ENCODE assay signal across 28 mouse cellular contexts in the genomic region with DNA sequence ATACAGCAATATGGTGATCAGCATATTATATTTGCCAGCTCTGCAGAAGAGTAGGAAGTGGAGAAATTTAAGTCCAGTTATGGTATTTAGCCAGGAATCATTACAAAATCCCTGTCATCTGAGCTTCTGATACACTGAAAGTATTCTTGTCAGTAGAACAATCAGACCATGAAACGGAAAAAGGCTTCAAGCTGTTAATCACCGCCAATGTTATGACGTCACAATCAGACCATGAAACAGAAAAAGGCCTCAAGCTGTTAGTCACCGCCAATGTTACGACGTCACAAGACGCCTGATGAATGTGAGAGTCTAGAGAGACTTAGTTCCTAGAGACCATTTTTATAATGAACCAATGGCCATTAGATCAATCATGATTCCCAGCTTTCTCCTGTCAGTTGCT. TPM values are rescaled to one million over a fixed set of nuclear protein-coding genes. Genes with fewer than 3 reads are reported as not detected.
DNase-seq lines count a peak whose midpoint lies in the region; ATAC-seq and TF ChIP-seq lines count a peak whose summit lies in the region.
"Had no signal": no experiment of that assay in that cellular context is flagged by ENCODE, and none has a peak within 500 bp of the region (broad histone marks: within the 10 kb centered on the region; RNA-seq: fewer than 3 reads in every experiment).

No protein-coding gene starts in this region.

- no peaks in the 10 kb centered on the region for H3K79me2 ChIP-seq in heart, adult 2 months (replicated peaks; ENCODE audit: control insufficient read depth, insufficient read depth, low read length)

- H3K9ac ChIP-seq in forebrain, embryonic 14.5 days (ENCODE audit: low read length), result no peak overlapping the region
- H3K9ac ChIP-seq in forebrain, embryonic 12.5 days, result no peak overlapping the region
- no peak overlapping the region for H3K9ac ChIP-seq in midbrain, embryonic 12.5 days (replicated peaks)
- no peak overlapping the region for H3K9ac ChIP-seq in heart, adult 2 months (ENCODE audit: low read depth, low read length)
- H3K9ac ChIP-seq: embryonic facial prominence, embryonic 12.5 days; forebrain, embryonic 13.5 days; heart, embryonic 12.5 days; limb, embryonic 12.5 days; liver, postnatal 0 days; midbrain, embryonic 13.5 days had no signal

- no peaks in the 10 kb centered on the region for H3K4me1 ChIP-seq in forebrain, embryonic 14.5 days (ENCODE audit: control insufficient read depth, insufficient read depth, low read length)
- H3K4me1 ChIP-seq in forebrain, embryonic 12.5 days, result no peaks in the 10 kb centered on the region
- no peaks in the 10 kb centered on the region for H3K4me1 ChIP-seq in midbrain, embryonic 12.5 days
- no peaks in the 10 kb centered on the region for H3K4me1 ChIP-seq in midbrain, embryonic 10.5 days
- H3K4me1 ChIP-seq in heart, adult 2 months (ENCODE audit: control insufficient read depth, insufficient read depth, low read length), result no peaks in the 10 kb centered on the region
- H3K4me1 ChIP-seq: embryonic facial prominence, embryonic 12.5 days; forebrain, embryonic 13.5 days; heart, embryonic 12.5 days; hindbrain, embryonic 10.5 days; limb, embryonic 12.5 days had no signal

- no peak overlapping the region for H3K4me3 ChIP-seq in forebrain, embryonic 14.5 days (ENCODE audit: low read depth, low read length)
- no peak overlapping the region for H3K4me3 ChIP-seq in forebrain, embryonic 12.5 days (replicated peaks)
- no peak overlapping the region for H3K4me3 ChIP-seq in midbrain, embryonic 12.5 days
- H3K4me3 ChIP-seq in midbrain, embryonic 10.5 days, result no peak overlapping the region
- no peak overlapping the region for H3K4me3 ChIP-seq in heart, adult 2 months
- H3K4me3 ChIP-seq: embryonic facial prominence, embryonic 12.5 days; erythroblast, embryonic 14.5 days; forebrain, embryonic 13.5 days; heart, embryonic 12.5 days; hindbrain, embryonic 10.5 days; limb, embryonic 12.5 days; midbrain, embryonic 13.5 days; myocyte had no signal

- intact Hi-C loops in heart, adult 2 months (cut with DNase I), result no loop called here

- no peak for TF ChIP-seq CTCF in brain, embryonic 14.5 days (IDR thresholded peaks at IDR 0.05; ENCODE audit: borderline replicate concordance, extremely low read depth, insufficient read depth, insufficient read length)
- no peak for TF ChIP-seq CTCF in heart, adult 2 months (IDR thresholded peaks at IDR 0.05)

- H3K36me3 ChIP-seq in forebrain, embryonic 14.5 days (ENCODE audit: control insufficient read depth, insufficient read depth, low read length), result no peaks in the 10 kb centered on the region
- no peaks in the 10 kb centered on the region for H3K36me3 ChIP-seq in forebrain, embryonic 12.5 days (replicated peaks)
- H3K36me3 ChIP-seq in midbrain, embryonic 12.5 days, result no peaks in the 10 kb centered on the region
- no peaks in the 10 kb centered on the region for H3K36me3 ChIP-seq in midbrain, embryonic 10.5 days
- H3K36me3 ChIP-seq in heart, adult 2 months (ENCODE audit: control insufficient read depth, insufficient read depth, low read length), result no peaks in the 10 kb centered on the region
- H3K36me3 ChIP-seq: embryonic facial prominence, embryonic 12.5 days; heart, embryonic 12.5 days; hindbrain, embryonic 10.5 days; limb, embryonic 12.5 days; midbrain, embryonic 13.5 days had no signal

- no peak for TF ChIP-seq POLR2A in brain, embryonic 14.5 days (IDR thresholded peaks at IDR 0.05; ENCODE audit: borderline replicate concordance, extremely low read depth, insufficient read depth, insufficient read length, poor library complexity, severe bottlenecking)
- TF ChIP-seq POLR2A in heart, adult 2 months (IDR thresholded peaks at IDR 0.05; ENCODE audit: insufficient read depth, low read depth, low read length), result no peak

- H3K27me3 ChIP-seq in forebrain, embryonic 14.5 days (replicated peaks; ENCODE audit: control insufficient read depth, insufficient read depth, low read length), result no peaks in the 10 kb centered on the region
- no peaks in the 10 kb centered on the region for H3K27me3 ChIP-seq in forebrain, embryonic 12.5 days
- H3K27me3 ChIP-seq in midbrain, embryonic 12.5 days, result no peaks in the 10 kb centered on the region
- no peaks in the 10 kb centered on the region for H3K27me3 ChIP-seq in midbrain, embryonic 10.5 days (ENCODE audit: low read depth, poor library complexity, severe bottlenecking)
- H3K27me3 ChIP-seq in heart, adult 2 months (ENCODE audit: control insufficient read depth, insufficient read depth, low read length), result no peaks in the 10 kb centered on the region
- H3K27me3 ChIP-seq: embryonic facial prominence, embryonic 12.5 days; forebrain, embryonic 13.5 days; heart, embryonic 12.5 days; limb, embryonic 12.5 days; midbrain, embryonic 13.5 days had no signal

- 36% methylated on average over 7 of the region's 7 CpGs for WGBS in forebrain, embryonic 14.5 days
- WGBS in forebrain, embryonic 12.5 days, result 45% methylated on average over 7 of the region's 7 CpGs
- WGBS in midbrain, embryonic 12.5 days, result 52% methylated on average over 7 of the region's 7 CpGs
- 73% methylated on average over 7 of the region's 7 CpGs for WGBS in midbrain, embryonic 10.5 days
- WGBS in heart, adult 2 months, result 74% methylated on average over 7 of the region's 7 CpGs

- no peak overlapping the region for H3K4me2 ChIP-seq in forebrain, embryonic 14.5 days (ENCODE audit: low read length)
- H3K4me2 ChIP-seq in forebrain, embryonic 12.5 days, result no peak overlapping the region
- H3K4me2 ChIP-seq in midbrain, embryonic 12.5 days (replicated peaks), result no peak overlapping the region
- H3K4me2 ChIP-seq: embryonic facial prominence, embryonic 12.5 days; forebrain, embryonic 13.5 days; heart, embryonic 12.5 days; limb, embryonic 12.5 days; liver, embryonic 11.5 days; midbrain, embryonic 13.5 days had no signal

- no peaks in the 10 kb centered on the region for H3K9me3 ChIP-seq in forebrain, embryonic 14.5 days (replicated peaks; ENCODE audit: control insufficient read depth, low read length)
- no peaks in the 10 kb centered on the region for H3K9me3 ChIP-seq in forebrain, embryonic 12.5 days
- H3K9me3 ChIP-seq in midbrain, embryonic 12.5 days, result no peaks in the 10 kb centered on the region
- H3K9me3 ChIP-seq in midbrain, embryonic 10.5 days (replicated peaks), result no peaks in the 10 kb centered on the region
- H3K9me3 ChIP-seq: embryonic facial prominence, embryonic 12.5 days; forebrain, embryonic 13.5 days; heart, embryonic 12.5 days; hindbrain, embryonic 10.5 days; limb, embryonic 12.5 days; midbrain, embryonic 13.5 days had no signal

- no peak overlapping the region for H3K27ac ChIP-seq in forebrain, embryonic 14.5 days (ENCODE audit: low read depth, low read length)
- no peak overlapping the region for H3K27ac ChIP-seq in forebrain, embryonic 12.5 days
- H3K27ac ChIP-seq in midbrain, embryonic 12.5 days (replicated peaks), result no peak overlapping the region
- no peak overlapping the region for H3K27ac ChIP-seq in midbrain, embryonic 10.5 days (replicated peaks)
- H3K27ac ChIP-seq in heart, adult 2 months, result no peak overlapping the region
- H3K27ac ChIP-seq: embryonic facial prominence, embryonic 12.5 days; forebrain, embryonic 13.5 days; hindbrain, embryonic 10.5 days; limb, embryonic 12.5 days; macrophage; midbrain, embryonic 13.5 days had no signal

- ATAC-seq in forebrain, embryonic 14.5 days, result no peak
- ATAC-seq in forebrain, embryonic 12.5 days (ENCODE audit: low FRiP score), result no peak
- peak; percentile 30; the same call in 1 of the 2 replicates for ATAC-seq in midbrain, embryonic 12.5 days (ENCODE audit: low FRiP score, low read depth)
- ATAC-seq: CD4-positive, CD25-positive, alpha-beta regulatory T cell, adult 4 months; forebrain, embryonic 13.5 days; liver, postnatal 0 days; midbrain, embryonic 13.5 days had no signal

- DNase-seq in forebrain, embryonic 14.5 days (ENCODE audit: low spot score), result peak; percentile 37
- no peak for DNase-seq in midbrain, embryonic 10.5 days (ENCODE audit: low spot score)
- DNase-seq in brain, embryonic 14.5 days (ENCODE audit: low read depth), result peak; percentile 35
- DNase-seq in retina, postnatal 1 day, result peak; percentile 27
- DNase-seq in thymus, postnatal 14 days, result no peak
- no peak for DNase-seq in heart, adult 2 months
- DNase-seq: adrenal gland, adult 8-10 months; cerebellum, adult 8-10 months; gastrocnemius, postnatal 10 days; heart, adult 11 months; heart, postnatal 10 days; kidney, adult 11 months; kidney, postnatal 4 days; liver, postnatal 0 days; thymus, adult 2 months had no signal

- TF ChIP-seq EP300 in heart, adult 2 months (IDR thresholded peaks at IDR 0.05; ENCODE audit: insufficient read depth, low read depth, low read length), result no peak

RNA-seq across cellular contexts. Expression of a gene that starts 59.4 kb away (rescaled TPM):
- 69.8 and 102 TPM in 2 replicates for polyA plus RNA-seq in forebrain, embryonic 14.5 days (2014; fragmentation: Nextera tagmentation; extraction: Ambion mirVana)
- polyA plus RNA-seq in forebrain, embryonic 12.5 days (2016; fragmentation: Nextera tagmentation; extraction: Ambion mirVana), result 41.3 and 41.7 TPM in 2 replicates
- polyA plus RNA-seq in midbrain, embryonic 12.5 days (2016; fragmentation: Nextera tagmentation; extraction: Ambion mirVana), result 40.7 and 48.4 TPM in 2 replicates
- 4.2 and 8.3 TPM in 2 replicates for polyA plus RNA-seq in midbrain, embryonic 10.5 days (2016; fragmentation: Nextera tagmentation; extraction: Ambion mirVana)
- 68.4 and 123 TPM in 2 replicates for polyA plus RNA-seq in brain, embryonic 14.5 days (2012; rRNA removed)
- 1 to 10 TPM; 2.0 to 2.7 TPM for total RNA-seq in heart, adult 2 months (2021)
- 2.1 and 3.7 TPM in 2 replicates for polyA plus RNA-seq in heart, adult 2 months (2012; rRNA removed)
- polyA plus RNA-seq: erythroblast, embryonic 14.5 days; macrophage had no signal

Comparison
In these comparisons a context has a peak if more than half of its experiments do, and no peak if none do; other contexts are left out.
1. DNase-seq: peak in forebrain, embryonic 14.5 days (single experiment), brain, embryonic 14.5 days (single experiment) and retina, postnatal 1 day (single experiment); none in midbrain, embryonic 10.5 days (single experiment), thymus, postnatal 14 days (single experiment) and heart, adult 2 months (0 of 2).